Mouse (Mus musculus) thymus, postnatal 25 days (tissue): Measurements from ENCODE around the gene Adgrl2.

Experiments
- DNase-seq: peaks from one replicate; pipeline ENCODE4 v3.0.0; 2022

Gene Adgrl2

GRCm38 (mm10) chr3:148990531-148991003, at the start of gene Adgrl2:
Gene Adgrl2 (minus strand): TSS chr3:148990555.
- no peak for DNase-seq

- DNase-seq, result no peak
These were observed 48.4 kb upstream of the Adgrl2 start for GRCm38 (mm10) chr3:149038771-149039170.

GRCm38 (mm10) chr3:149019925-149020324, 29.6 kb upstream of the Adgrl2 start:
- DNase-seq, result no peak

- no peak for DNase-seq
These were observed 19.0 kb upstream of the Adgrl2 start for GRCm38 (mm10) chr3:149009311-149009710.

- DNase-seq, result no peak
These were observed 18.3 kb upstream of the Adgrl2 start for GRCm38 (mm10) chr3:149008634-149009023.

GRCm38 (mm10) chr3:149007860-149008633, 17.7 kb upstream of the Adgrl2 start:
- DNase-seq, result no peak

GRCm38 (mm10) chr3:149001364-149001763, 11.0 kb upstream of the Adgrl2 start:
- DNase-seq, result no peak

GRCm38 (mm10) chr3:148998661-148999060, 8.3 kb upstream of the Adgrl2 start:
- DNase-seq, result no peak

- no peak for DNase-seq
These were observed 701 bp upstream of the Adgrl2 start for GRCm38 (mm10) chr3:148991056-148991455.

GRCm38 (mm10) chr3:148989818-148990530, 381 bp downstream of the Adgrl2 start:
- DNase-seq, result peak; percentile 14

- DNase-seq, result peak; percentile 19
These were observed 1.1 kb downstream of the Adgrl2 start for GRCm38 (mm10) chr3:148988996-148989817.

- peak; percentile 1 for DNase-seq
These were observed 1.9 kb downstream of the Adgrl2 start for GRCm38 (mm10) chr3:148988293-148988995.

- DNase-seq, result peak; percentile 17
These were observed 2.6 kb downstream of the Adgrl2 start for GRCm38 (mm10) chr3:148987591-148988292.

GRCm38 (mm10) chr3:148986894-148987590, 3.3 kb downstream of the Adgrl2 start:
- no peak for DNase-seq

- no peak for DNase-seq
These were observed 4.0 kb downstream of the Adgrl2 start for GRCm38 (mm10) chr3:148986296-148986893.

- no peak for DNase-seq
These were observed 6.0 kb downstream of the Adgrl2 start for GRCm38 (mm10) chr3:148984326-148984725.

- DNase-seq, result no peak
These were observed 8.0 kb downstream of the Adgrl2 start for GRCm38 (mm10) chr3:148982370-148982769.

GRCm38 (mm10) chr3:148981776-148982175, 8.6 kb downstream of the Adgrl2 start:
- no peak for DNase-seq

GRCm38 (mm10) chr3:148978541-148978940, 11.8 kb downstream of the Adgrl2 start:
- no peak for DNase-seq

GRCm38 (mm10) chr3:148977838-148978237, 12.5 kb downstream of the Adgrl2 start:
- DNase-seq, result no peak

GRCm38 (mm10) chr3:148977124-148977529, 13.2 kb downstream of the Adgrl2 start:
- no peak for DNase-seq
